Mouse (Mus musculus): Measurements from ENCODE around the gene Abcb4. TPM values are rescaled to one million over a fixed set of nuclear protein-coding genes. Genes with fewer than 3 reads are reported as not detected.
"Not testable (repeated sequence)": the region's sequence is repeated elsewhere in the genome, so short reads cannot be mapped to it uniquely, and the experiment has no call there.

Abcb4 gene
- polyA plus RNA-seq, 1 experiment, result 6.9 TPM

- under 1% methylated on average over 57 of the region's 57 CpGs for WGBS
- 0 out of 2 replicates have a peak, but pooled peaks have one; percentile 5 for TF ChIP-seq CTCF (IDR thresholded peaks at IDR 0.05; ENCODE audit: extremely low read depth, insufficient read depth, insufficient read length, insufficient replicate concordance)
- TF ChIP-seq POLR2A (IDR thresholded peaks at IDR 0.05; ENCODE audit: low read depth, low read length), result peak; percentile 73; the same call in 1 of the 2 replicates
- Histone ChIP-seq H3K4me1 (ENCODE audit: control insufficient read depth, insufficient read depth, insufficient read length) (peaks cover 4% of the 10 kb centered on the region), H3K27ac (ENCODE audit: insufficient read depth, low read length) (peak within 1 kb of the TSS; percentile 85), H3K27me3 (ENCODE audit: control insufficient read depth, insufficient read depth, low read length) (no peaks in the 10 kb centered on the region), H3K4me3 (ENCODE audit: extremely low read depth, insufficient read depth, insufficient read length) (peak within 1 kb of the TSS; percentile 85), H3K36me3 (ENCODE audit: control insufficient read depth, insufficient read depth, low read length) (peaks cover 5% of the 10 kb centered on the region)
- peak; percentile 47 to 90 for DNase-seq (ENCODE audit: low read depth in 1 of 2, low spot score in 2 of 2)
Observed at GRCm38 (mm10) chr5:8996686-8997512, 103.4 kb downstream of the Abcb4 start, which contains the start of gene Crot. Crot (minus strand) TSS chr5:8997324.

- Histone ChIP-seq H3K36me3 (ENCODE audit: control insufficient read depth, insufficient read depth, low read length) (peaks cover 3% of the 10 kb centered on the region; the same call in 1 of the 2 replicates), H3K4me1 (ENCODE audit: control insufficient read depth, insufficient read depth, insufficient read length) (peaks cover 4% of the 10 kb centered on the region), H3K27me3 (ENCODE audit: control insufficient read depth, insufficient read depth, low read length) (no peaks in the 10 kb centered on the region), H3K27ac (ENCODE audit: insufficient read depth, low read length) (peak overlapping the region; percentile 85), H3K4me3 (ENCODE audit: extremely low read depth, insufficient read depth, insufficient read length) (peak overlapping the region; percentile 85)
- DNase-seq (ENCODE audit: low read depth in 1 of 2, low spot score in 2 of 2), result no peak
- 12% methylated on average over 8 of the region's 8 CpGs for WGBS
- TF ChIP-seq POLR2A (IDR thresholded peaks at IDR 0.05; ENCODE audit: low read depth, low read length) (no peak), CTCF (IDR thresholded peaks at IDR 0.05; ENCODE audit: extremely low read depth, insufficient read depth, insufficient read length, insufficient replicate concordance) (no peak)
Observed at GRCm38 (mm10) chr5:8997513-8997895, 104.0 kb downstream of the Abcb4 start.

GRCm38 (mm10) chr5:8999108-8999507, 105.6 kb downstream of the Abcb4 start:
- H3K4me1 ChIP-seq (ENCODE audit: control insufficient read depth, insufficient read depth, insufficient read length), result peaks cover 4% of the 10 kb centered on the region
- H3K27ac ChIP-seq (ENCODE audit: insufficient read depth, low read length), result no peak overlapping the region
- no peaks in the 10 kb centered on the region for H3K27me3 ChIP-seq (ENCODE audit: control insufficient read depth, insufficient read depth, low read length)
- no peak overlapping the region for H3K4me3 ChIP-seq (ENCODE audit: extremely low read depth, insufficient read depth, insufficient read length)
- 89% methylated on average over 4 of the region's 4 CpGs for WGBS
- TF ChIP-seq CTCF (IDR thresholded peaks at IDR 0.05; ENCODE audit: extremely low read depth, insufficient read depth, insufficient read length, insufficient replicate concordance), result no peak
- no peak for TF ChIP-seq POLR2A (IDR thresholded peaks at IDR 0.05; ENCODE audit: low read depth, low read length)
- no peak for DNase-seq (ENCODE audit: low read depth in 1 of 2, low spot score in 2 of 2)
- H3K36me3 ChIP-seq (ENCODE audit: control insufficient read depth, insufficient read depth, low read length), result no peaks in the 10 kb centered on the region

GRCm38 (mm10) chr5:9000006-9000405, 106.5 kb downstream of the Abcb4 start:
- not testable (repeated sequence) for DNase-seq (ENCODE audit: low read depth in 1 of 2, low spot score in 2 of 2); H3K36me3 ChIP-seq (ENCODE audit: control insufficient read depth, insufficient read depth, low read length); H3K4me3 ChIP-seq (ENCODE audit: extremely low read depth, insufficient read depth, insufficient read length); H3K27me3 ChIP-seq (ENCODE audit: control insufficient read depth, insufficient read depth, low read length); H3K4me1 ChIP-seq (ENCODE audit: control insufficient read depth, insufficient read depth, insufficient read length); H3K27ac ChIP-seq (ENCODE audit: insufficient read depth, low read length)
- WGBS, result 89% methylated on average over 7 of the region's 7 CpGs

- H3K27me3 ChIP-seq (ENCODE audit: control insufficient read depth, insufficient read depth, low read length); H3K36me3 ChIP-seq (ENCODE audit: control insufficient read depth, insufficient read depth, low read length); DNase-seq (ENCODE audit: low read depth in 1 of 2, low spot score in 2 of 2); H3K27ac ChIP-seq (ENCODE audit: insufficient read depth, low read length); H3K4me3 ChIP-seq (ENCODE audit: extremely low read depth, insufficient read depth, insufficient read length); H3K4me1 ChIP-seq (ENCODE audit: control insufficient read depth, insufficient read depth, insufficient read length): not testable (repeated sequence)
- WGBS, result 81% methylated on average over 3 of the region's 3 CpGs
Observed at GRCm38 (mm10) chr5:9006585-9006984, 113.1 kb downstream of the Abcb4 start.

Other genes with a start within 250 kb of the Abcb4 start
- gene Abcb1a, start 233.6 kb upstream of the Abcb4 start, polyA plus RNA-seq (2012; rRNA removed), result 2.6 and 2.9 TPM in 2 replicates
- 1.6 and 1.7 TPM in 2 replicates for gene Abcb1b, start 95.6 kb upstream of the Abcb4 start, polyA plus RNA-seq (2012; rRNA removed)
- 3.1 and 3.5 TPM in 2 replicates for gene Crot, start 103.6 kb downstream of the Abcb4 start, polyA plus RNA-seq (2012; rRNA removed)
- gene Tmem243, start 207.0 kb downstream of the Abcb4 start, polyA plus RNA-seq (2012; rRNA removed), result 56.1 and 106 TPM in 2 replicates